Comparison of ENCODE assay signal across 10 mouse cellular contexts in the genomic region with DNA sequence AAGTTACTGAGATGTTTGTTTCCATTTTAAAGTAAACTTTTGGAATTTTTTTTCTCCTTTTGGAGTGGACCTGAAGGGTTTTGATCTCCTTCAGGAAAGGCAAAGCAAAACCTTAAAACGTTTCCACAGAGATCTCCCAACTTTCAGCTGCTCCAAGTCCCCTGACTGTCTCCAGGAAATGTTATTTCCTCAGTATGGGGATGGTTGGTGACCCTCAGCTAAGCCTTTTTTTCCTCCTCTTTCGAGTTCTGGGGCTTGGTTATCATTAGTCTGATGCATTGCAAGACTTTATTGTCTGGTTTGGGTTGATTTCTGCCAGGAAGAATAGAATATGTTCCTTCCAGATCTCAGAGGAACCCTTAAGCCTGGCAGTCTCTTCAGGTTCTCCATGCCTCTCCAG. TPM values are rescaled to one million over a fixed set of nuclear protein-coding genes. Genes with fewer than 3 reads are reported as not detected.
DNase-seq lines count a peak whose midpoint lies in the region; ATAC-seq and TF ChIP-seq lines count a peak whose summit lies in the region.
"Had no signal": no experiment of that assay in that cellular context is flagged by ENCODE, and none has a peak within 500 bp of the region (broad histone marks: within the 10 kb centered on the region; RNA-seq: fewer than 3 reads in every experiment).

No protein-coding gene starts in this region.

- H3K36me3 ChIP-seq in hindbrain, postnatal 0 days (ENCODE audit: insufficient read depth, low read length), result no peaks in the 10 kb centered on the region
- H3K36me3 ChIP-seq in neural tube, embryonic 12.5 days, result peaks cover 6% of the 10 kb centered on the region; the same call in 1 of the 2 replicates

- 16% methylated on average over 2 of the region's 2 CpGs for WGBS in hindbrain, postnatal 0 days
- WGBS in neural tube, embryonic 12.5 days, result 32% methylated on average over 2 of the region's 2 CpGs

- TF ChIP-seq CTCF in layer of hippocampus, adult 2 months (conservative IDR thresholded peaks at IDR 0.05), result no peak
- TF ChIP-seq CTCF in embryonic fibroblast, embryonic 13.5 days (IDR thresholded peaks at IDR 0.05; ENCODE audit: borderline replicate concordance, insufficient read depth, low read length), result no peak
- no peak for TF ChIP-seq CTCF in hindbrain, postnatal 0 days (IDR thresholded peaks at IDR 0.05; ENCODE audit: low read depth)

- peak overlapping the region; percentile 95; the same call in 1 of the 2 replicates for H3K27ac ChIP-seq in layer of hippocampus, adult 2 months
- H3K27ac ChIP-seq in embryonic fibroblast, embryonic 13.5 days (ENCODE audit: insufficient read depth, low read length), result no peak overlapping the region
- H3K27ac ChIP-seq in hindbrain, postnatal 0 days, result peak overlapping the region; percentile 98
- no peak overlapping the region for H3K27ac ChIP-seq in neural tube, embryonic 12.5 days

- peak overlapping the region; percentile 85 for H3K9ac ChIP-seq in hindbrain, postnatal 0 days (replicated peaks; ENCODE audit: low read length)
- H3K9ac ChIP-seq in neural tube, embryonic 12.5 days, result peak overlapping the region; percentile 95

- H3K4me3 ChIP-seq in layer of hippocampus, adult 2 months, result peak overlapping the region; percentile 86
- H3K4me3 ChIP-seq in embryonic fibroblast, embryonic 13.5 days (ENCODE audit: insufficient read depth, low read length), result peak overlapping the region; percentile 83
- peak overlapping the region; percentile 79 for H3K4me3 ChIP-seq in hindbrain, postnatal 0 days (ENCODE audit: low read length)
- H3K4me3 ChIP-seq in neural tube, embryonic 12.5 days, result peak overlapping the region; percentile 81

- H3K27me3 ChIP-seq in hindbrain, postnatal 0 days (ENCODE audit: insufficient read depth, low read length), result no peaks in the 10 kb centered on the region
- H3K27me3 ChIP-seq in neural tube, embryonic 12.5 days (replicated peaks), result no peaks in the 10 kb centered on the region

- no peak for DNase-seq in layer of hippocampus, adult 2 months (ENCODE audit: low spot score in 2 of 2)
- DNase-seq in layer of hippocampus, adult 18-20 months (ENCODE audit: low spot score in 2 of 2), result no peak
- DNase-seq in hindbrain, postnatal 0 days (ENCODE audit: low spot score), result no peak
- DNase-seq in adrenal gland, adult 18-20 months (ENCODE audit: low spot score in 2 of 2), result no peak
- DNase-seq in thymus, postnatal 4 days, result no peak
- DNase-seq: layer of hippocampus, postnatal 36 days had no signal

- peaks cover 6% of the 10 kb centered on the region; the same call in 1 of the 2 replicates for H3K4me1 ChIP-seq in embryonic fibroblast, embryonic 13.5 days (ENCODE audit: control insufficient read depth, insufficient read depth, low read length)
- peaks cover 31% of the 10 kb centered on the region for H3K4me1 ChIP-seq in hindbrain, postnatal 0 days (ENCODE audit: insufficient read depth, low read length)
- H3K4me1 ChIP-seq in neural tube, embryonic 12.5 days, result peaks cover 23% of the 10 kb centered on the region

- TF ChIP-seq POLR2A in embryonic fibroblast, embryonic 13.5 days (IDR thresholded peaks at IDR 0.05; ENCODE audit: low read depth, low read length), result no peak

- H3K4me2 ChIP-seq in hindbrain, postnatal 0 days (ENCODE audit: low read depth, low read length), result peak overlapping the region; percentile 76
- H3K4me2 ChIP-seq in neural tube, embryonic 12.5 days (replicated peaks), result peak overlapping the region; percentile 82

- no peak for ATAC-seq in hindbrain, postnatal 0 days
- ATAC-seq in neural tube, embryonic 12.5 days (ENCODE audit: low FRiP score, low read depth), result no peak
- ATAC-seq in activated CD4-positive, CD25-positive, alpha-beta regulatory T cell, adult 4 months, result no peak

- H3K9me3 ChIP-seq in hindbrain, postnatal 0 days (ENCODE audit: low read length), result no peaks in the 10 kb centered on the region
- no peaks in the 10 kb centered on the region for H3K9me3 ChIP-seq in neural tube, embryonic 12.5 days

RNA-seq across cellular contexts. Expression of a gene that starts 5.3 kb away (rescaled TPM):
- total RNA-seq in layer of hippocampus, adult 2 months (2021), result 10 to 100 TPM; 66.7 to 68.8 TPM
- 10 to 100 TPM; 64.8 to 77.5 TPM for total RNA-seq in layer of hippocampus, adult 18-20 months (2021)
- polyA plus RNA-seq in embryonic fibroblast, embryonic 13.5 days (2011; ENCODE audit: insufficient read length, low read depth, missing spikeins), result 23.7 and 28.9 TPM in 2 replicates
- 39.4 and 76.7 TPM in 2 replicates for total RNA-seq in hindbrain, postnatal 0 days (2014; rRNA removed)
- 5.5 and 6.5 TPM in 2 replicates for polyA plus RNA-seq in hindbrain, postnatal 0 days (2015; fragmentation: Nextera tagmentation; extraction: Ambion mirVana)
- 14.9 and 18.5 TPM in 2 replicates for polyA plus RNA-seq in neural tube, embryonic 12.5 days (2016; fragmentation: Nextera tagmentation; extraction: Ambion mirVana)
- total RNA-seq in adrenal gland, adult 18-20 months (2021), result 10 to 100 TPM; 34.7 to 37.7 TPM
- under 1 TPM in 1 of 2 experiments, not detected in 1; 0.03 TPM for polyA plus RNA-seq in activated CD4-positive, CD25-positive, alpha-beta regulatory T cell, adult 4 months (2017; shearing (Covaris generic))
- total RNA-seq: MEL had no signal

Comparison
In these comparisons a context has a peak if more than half of its experiments do, and no peak if none do; other contexts are left out.
1. H3K27ac ChIP-seq: peak in layer of hippocampus, adult 2 months (single experiment) and hindbrain, postnatal 0 days (single experiment); none in embryonic fibroblast, embryonic 13.5 days (single experiment) and neural tube, embryonic 12.5 days (single experiment).
2. Peak in every context shown above with its lines, with median percentiles within 50 percentile points of each other: H3K4me3 ChIP-seq.